8 mouse cellular contexts compared by ENCODE assay signal in the genomic region with DNA sequence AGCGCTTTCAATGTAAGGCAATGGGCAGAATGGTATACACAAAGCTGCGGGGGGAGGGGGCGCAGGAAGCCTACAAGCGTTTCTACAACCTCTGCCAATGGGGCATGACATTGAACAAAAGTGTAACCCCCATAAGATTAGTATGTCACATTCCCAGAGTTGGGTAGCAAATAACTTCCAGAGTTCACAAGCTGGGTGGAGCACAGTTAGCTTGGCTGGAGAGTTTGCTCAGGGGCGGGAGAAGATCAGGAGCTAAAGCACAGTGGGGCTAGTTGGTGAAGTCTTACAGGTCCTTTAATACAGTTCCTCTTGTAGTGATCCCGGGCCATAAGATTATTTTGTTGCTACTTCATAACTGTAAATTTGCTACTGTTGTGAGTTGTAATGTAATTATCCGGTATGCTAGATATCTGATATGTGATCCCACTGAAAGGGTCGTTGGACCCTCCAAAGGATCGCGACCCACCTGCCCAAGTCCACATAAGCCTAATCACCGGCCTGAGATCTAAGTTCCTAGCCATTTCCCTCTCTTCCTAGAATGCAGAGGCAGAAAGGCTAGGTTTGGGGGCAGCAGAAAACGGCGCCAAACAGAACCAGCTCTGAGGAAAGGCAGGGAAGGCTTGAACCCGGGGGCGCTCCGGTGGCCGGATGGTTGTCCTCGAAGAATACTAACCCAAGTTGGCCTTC. TPM values are rescaled to one million over a fixed set of nuclear protein-coding genes. Genes with fewer than 3 reads are reported as not detected.
DNase-seq lines count a peak whose midpoint lies in the region; ATAC-seq and TF ChIP-seq lines count a peak whose summit lies in the region.

No protein-coding gene starts in this region.

- H3K27me3 ChIP-seq in heart, embryonic 11.5 days (ENCODE audit: control insufficient read depth, insufficient read depth, low read length): no peaks in the 10 kb centered on the region
- no peaks in the 10 kb centered on the region for H3K27me3 ChIP-seq in limb, embryonic 15.5 days

- peaks cover 26% of the 10 kb centered on the region for H3K4me1 ChIP-seq in heart, embryonic 11.5 days (ENCODE audit: control insufficient read depth, insufficient read depth, low read length)
- peaks cover 35% of the 10 kb centered on the region for H3K4me1 ChIP-seq in limb, embryonic 15.5 days

- H3K9me3 ChIP-seq in heart, embryonic 11.5 days (replicated peaks; ENCODE audit: control insufficient read depth, low read length): no peaks in the 10 kb centered on the region
- no peaks in the 10 kb centered on the region for H3K9me3 ChIP-seq in limb, embryonic 15.5 days

- peak overlapping the region; percentile 98 for H3K9ac ChIP-seq in heart, embryonic 11.5 days (ENCODE audit: low read depth, low read length)
- H3K9ac ChIP-seq in limb, embryonic 15.5 days: peak overlapping the region; percentile 95

- no peak for ATAC-seq in heart, embryonic 11.5 days (replicated peaks; ENCODE audit: insufficient number of reproducible peaks, low FRiP score, low TSS enrichment)
- ATAC-seq in limb, embryonic 15.5 days (ENCODE audit: insufficient number of reproducible peaks, low FRiP score, low TSS enrichment, low read depth): peak; percentile 23; the same call in 1 of the 2 replicates
- ATAC-seq in granulocyte monocyte progenitor cell, adult 5-6 weeks (replicated peaks; ENCODE audit: poor library complexity, severe bottlenecking): no peak

- WGBS in heart, embryonic 11.5 days (ENCODE audit: insufficient replicate concordance): 17% methylated on average over 18 of the region's 18 CpGs
- 10% methylated on average over 18 of the region's 18 CpGs for WGBS in limb, embryonic 15.5 days

- peak overlapping the region; percentile 89 for H3K4me3 ChIP-seq in layer of hippocampus, adult 2 months
- peak overlapping the region; percentile 100 for H3K4me3 ChIP-seq in heart, embryonic 11.5 days (ENCODE audit: low read depth, low read length)
- peak overlapping the region; percentile 99 for H3K4me3 ChIP-seq in limb, embryonic 15.5 days

- no peak for TF ChIP-seq CTCF in layer of hippocampus, adult 2 months (conservative IDR thresholded peaks at IDR 0.05)
- TF ChIP-seq CTCF in brain, embryonic 14.5 days (IDR thresholded peaks at IDR 0.05; ENCODE audit: borderline replicate concordance, extremely low read depth, insufficient read depth, insufficient read length): no peak

- peak overlapping the region; percentile 92 for H3K27ac ChIP-seq in layer of hippocampus, adult 2 months
- peak overlapping the region; percentile 91 for H3K27ac ChIP-seq in heart, embryonic 11.5 days (ENCODE audit: low read depth, low read length)
- peak overlapping the region; percentile 84 for H3K27ac ChIP-seq in limb, embryonic 15.5 days

- TF ChIP-seq POLR2A in brain, embryonic 14.5 days (IDR thresholded peaks at IDR 0.05; ENCODE audit: borderline replicate concordance, extremely low read depth, insufficient read depth, insufficient read length, poor library complexity, severe bottlenecking): no peak

- DNase-seq in layer of hippocampus, adult 2 months (ENCODE audit: low spot score in 2 of 2): no peak
- DNase-seq in layer of hippocampus, adult 18-20 months (ENCODE audit: low spot score in 2 of 2): no peak
- DNase-seq in brain, embryonic 14.5 days (ENCODE audit: low read depth): peak; percentile 16
- DNase-seq in skeletal muscle tissue, adult 2 months (ENCODE audit: low read depth, low spot score): peak; percentile 30
- no peak for DNase-seq in layer of hippocampus, adult 8-10 months (ENCODE audit: low spot score in 2 of 2)

- H3K36me3 ChIP-seq in heart, embryonic 11.5 days (ENCODE audit: control insufficient read depth, insufficient read depth, low read length): peaks cover 2% of the 10 kb centered on the region; the same call in 1 of the 2 replicates
- H3K36me3 ChIP-seq in limb, embryonic 15.5 days: no peaks in the 10 kb centered on the region; the same call in 1 of the 2 replicates

- H3K4me2 ChIP-seq in heart, embryonic 11.5 days: peak overlapping the region; percentile 96
- H3K4me2 ChIP-seq in limb, embryonic 15.5 days: peak overlapping the region; percentile 61

RNA-seq across cellular contexts. Expression of gene Prox2, which starts 0.4 kb away (rescaled TPM):
- 1 to 10 TPM; 2.0 to 2.2 TPM for total RNA-seq in layer of hippocampus, adult 2 months (2021)
- 1 to 10 TPM; 1.8 to 2.2 TPM for total RNA-seq in layer of hippocampus, adult 18-20 months (2021)
- 0.60 and 0.98 TPM in 2 replicates for polyA plus RNA-seq in brain, embryonic 14.5 days (2012; rRNA removed)
- polyA plus RNA-seq in heart, embryonic 11.5 days (2014; fragmentation: Nextera tagmentation; extraction: Ambion mirVana): 2.5 and 3.1 TPM in 2 replicates
- polyA plus RNA-seq in limb, embryonic 15.5 days (2015; fragmentation: Nextera tagmentation; extraction: Ambion mirVana): 3.6 and 3.9 TPM in 2 replicates
- total RNA-seq in granulocyte monocyte progenitor cell, adult 5-6 weeks (2014; fragmentation: Nextera tagmentation): 0.90 and 2.9 TPM in 2 replicates
- total RNA-seq in granulocyte monocyte progenitor cell, adult 5-6 weeks (2017): 1.1 and 1.5 TPM in 2 replicates
- 1 to 10 TPM; 2.2 to 3.2 (median 2.6) TPM for total RNA-seq in layer of hippocampus, adult 8-10 months (2022)

RNA-seq across cellular contexts. Expression of gene Dlst, which starts 0.5 kb away (rescaled TPM):
- total RNA-seq in layer of hippocampus, adult 2 months (2021): 100 to 1,000 TPM; 145 to 155 TPM
- total RNA-seq in layer of hippocampus, adult 18-20 months (2021): 100 to 1,000 TPM; 141 to 147 TPM
- 145 and 157 TPM in 2 replicates for polyA plus RNA-seq in brain, embryonic 14.5 days (2012; rRNA removed)
- polyA plus RNA-seq in heart, embryonic 11.5 days (2014; fragmentation: Nextera tagmentation; extraction: Ambion mirVana): 170 and 200 TPM in 2 replicates
- polyA plus RNA-seq in limb, embryonic 15.5 days (2015; fragmentation: Nextera tagmentation; extraction: Ambion mirVana): 96.0 and 108 TPM in 2 replicates
- total RNA-seq in granulocyte monocyte progenitor cell, adult 5-6 weeks (2014; fragmentation: Nextera tagmentation): 106 and 140 TPM in 2 replicates
- 167 and 195 TPM in 2 replicates for total RNA-seq in granulocyte monocyte progenitor cell, adult 5-6 weeks (2017)
- 100 to 1,000 TPM; 145 to 175 (median 158) TPM for total RNA-seq in layer of hippocampus, adult 8-10 months (2022)

RNA-seq across cellular contexts. Expression of gene Rps6kl1, which starts 40.9 kb away (rescaled TPM):
- total RNA-seq in layer of hippocampus, adult 2 months (2021): 10 to 100 TPM; 39.0 to 40.0 TPM
- total RNA-seq in layer of hippocampus, adult 18-20 months (2021): 10 to 100 TPM; 36.9 to 38.9 TPM
- polyA plus RNA-seq in brain, embryonic 14.5 days (2012; rRNA removed): 26.9 and 28.2 TPM in 2 replicates
- polyA plus RNA-seq in heart, embryonic 11.5 days (2014; fragmentation: Nextera tagmentation; extraction: Ambion mirVana): 0.94 and 1.3 TPM in 2 replicates
- polyA plus RNA-seq in limb, embryonic 15.5 days (2015; fragmentation: Nextera tagmentation; extraction: Ambion mirVana): 0.53 and 0.88 TPM in 2 replicates
- not detected in 2 replicates for total RNA-seq in granulocyte monocyte progenitor cell, adult 5-6 weeks (2014; fragmentation: Nextera tagmentation)
- total RNA-seq in granulocyte monocyte progenitor cell, adult 5-6 weeks (2017): not detected in 2 replicates
- 10 to 100 TPM; 35.8 to 43.4 (median 39.8) TPM for total RNA-seq in layer of hippocampus, adult 8-10 months (2022)

Comparison
In these comparisons a context has a peak if more than half of its experiments do, and no peak if none do; other contexts are left out.
1. DNase-seq: peak in brain, embryonic 14.5 days (single experiment) and skeletal muscle tissue, adult 2 months (single experiment); none in layer of hippocampus, adult 2 months (0 of 2), layer of hippocampus, adult 18-20 months (0 of 2) and layer of hippocampus, adult 8-10 months (0 of 2).
2. RNA of gene Rps6kl1, which starts 40.9 kb away (total RNA-seq): 35.8 to 43.4 TPM in layer of hippocampus, adult 8-10 months, 39.0 to 40.0 TPM in layer of hippocampus, adult 2 months and 36.9 to 38.9 TPM in layer of hippocampus, adult 18-20 months; not detected in granulocyte monocyte progenitor cell, adult 5-6 weeks; every median in the first group is over 10 times any median in the second.
3. Peak in every context shown above with its lines, with median percentiles within 50 percentile points of each other: H3K27ac ChIP-seq and H3K4me3 ChIP-seq.